Mouse (Mus musculus) B cell, adult 62 days (primary cell): ENCODE measurements around the gene Cnr2. TPM values are rescaled to one million over a fixed set of nuclear protein-coding genes. Genes with fewer than 3 reads are reported as not detected.

Experiments
- total RNA-seq: library from RNA; stranded (reverse); gene quantifications from 4 replicates; pipeline ENCODE4 v1.2.4, GENCODE M21; 2023

The Cnr2 gene
- total RNA-seq, result 212 to 230 TPM (median 216 TPM) in 4 replicates

DNA sequence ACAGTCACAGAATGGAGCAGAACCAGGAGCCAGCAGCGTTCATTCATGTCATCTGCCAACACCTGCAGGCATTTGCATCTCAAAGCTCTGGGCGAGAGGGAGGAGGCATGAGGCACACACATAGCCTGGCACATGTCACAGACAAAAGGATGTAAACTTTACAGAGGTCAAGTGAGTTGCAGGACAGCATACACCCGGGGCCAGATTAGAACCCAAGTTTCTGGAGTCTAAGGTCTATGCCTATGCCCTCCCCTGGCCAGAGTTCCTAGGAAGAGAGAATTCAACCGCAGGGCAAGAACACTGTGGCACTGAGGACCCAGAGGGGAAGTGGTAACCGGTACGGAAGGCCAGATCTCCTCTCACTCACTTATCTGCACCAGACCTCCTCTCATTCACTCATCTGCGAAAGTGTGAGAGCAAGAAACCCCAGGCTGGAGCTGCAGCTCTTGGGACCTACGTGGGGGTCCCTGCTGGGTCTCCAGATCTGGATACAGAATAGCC is at the start of gene Cnr2:
Cnr2 (plus strand) TSS at position 324 of the 501 bp plus-strand sequence.

DNA sequence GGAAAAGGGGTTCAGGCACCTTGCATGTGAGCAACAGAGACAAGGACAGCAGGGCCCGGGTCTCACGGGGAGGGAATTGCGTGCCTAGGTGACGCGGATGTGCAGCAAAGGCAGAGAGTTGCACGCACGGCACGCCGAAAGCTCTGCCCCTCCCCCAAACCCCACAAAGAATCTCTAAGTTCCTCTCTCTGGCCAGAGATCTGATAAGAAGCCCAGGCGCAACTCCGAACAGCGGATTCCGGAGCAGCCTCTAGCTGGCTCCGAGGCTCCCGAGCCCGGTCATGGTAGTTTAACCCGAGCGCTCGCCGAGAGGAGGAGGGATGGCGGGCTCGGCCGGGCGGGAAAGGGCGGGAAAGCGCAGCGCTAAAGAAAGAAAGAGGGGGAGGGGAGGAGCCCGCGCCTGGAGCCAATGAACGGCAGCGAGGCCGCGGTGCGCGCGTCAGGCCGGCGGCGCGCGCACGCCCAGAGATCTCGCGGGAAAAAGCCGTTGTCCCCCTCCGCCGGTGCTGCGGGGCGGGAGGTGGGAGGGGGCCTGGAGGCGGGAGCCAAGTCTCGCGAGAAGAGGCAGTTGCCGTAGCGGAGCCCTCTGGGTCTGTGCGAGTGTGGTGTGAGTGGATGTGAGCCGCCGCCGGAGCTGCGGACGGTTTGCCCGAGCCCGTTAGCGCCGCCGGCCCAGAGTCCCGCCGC is 39.5 kb upstream of the Cnr2 start, which contains the start of gene Srsf10:
Srsf10 (plus strand) TSS at position 212 of the 687 bp plus-strand sequence.

DNA sequence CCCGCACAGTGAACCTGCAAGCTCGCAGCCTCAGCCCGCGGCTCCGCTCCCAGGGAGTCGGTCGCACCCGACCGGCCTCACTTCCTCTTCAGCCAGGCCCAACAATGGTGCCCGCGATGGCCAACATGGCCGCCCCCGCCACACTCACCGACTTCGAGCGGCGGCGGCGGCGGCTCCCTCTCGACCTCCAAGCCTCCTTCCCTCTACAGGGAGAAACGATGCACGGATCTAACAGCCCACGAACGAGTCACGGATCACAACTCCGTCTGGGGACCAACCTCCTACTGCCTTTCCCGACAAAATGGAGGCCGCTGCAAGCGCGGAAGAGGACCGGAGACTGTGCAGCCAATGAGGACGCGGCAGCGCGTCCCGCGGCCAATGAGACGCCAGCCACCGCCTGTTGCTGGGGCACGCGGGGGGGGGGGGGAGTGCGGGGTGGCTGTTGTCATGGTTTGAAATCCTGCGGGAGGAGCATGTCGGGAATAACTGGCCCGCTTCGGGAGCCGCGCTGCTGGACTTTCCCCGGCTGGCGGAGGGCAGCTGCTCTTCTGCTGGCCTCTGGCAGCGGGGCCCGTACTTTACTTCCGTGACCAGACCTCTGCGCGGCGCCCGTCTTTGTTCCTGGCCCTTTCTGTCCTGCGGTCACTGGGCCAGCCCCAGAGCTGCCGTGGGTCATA is 21.5 kb upstream of the Cnr2 start, which contains the start of gene Pnrc2:
Pnrc2 (minus strand) TSS at position 325 of the 677 bp plus-strand sequence.

DNA sequence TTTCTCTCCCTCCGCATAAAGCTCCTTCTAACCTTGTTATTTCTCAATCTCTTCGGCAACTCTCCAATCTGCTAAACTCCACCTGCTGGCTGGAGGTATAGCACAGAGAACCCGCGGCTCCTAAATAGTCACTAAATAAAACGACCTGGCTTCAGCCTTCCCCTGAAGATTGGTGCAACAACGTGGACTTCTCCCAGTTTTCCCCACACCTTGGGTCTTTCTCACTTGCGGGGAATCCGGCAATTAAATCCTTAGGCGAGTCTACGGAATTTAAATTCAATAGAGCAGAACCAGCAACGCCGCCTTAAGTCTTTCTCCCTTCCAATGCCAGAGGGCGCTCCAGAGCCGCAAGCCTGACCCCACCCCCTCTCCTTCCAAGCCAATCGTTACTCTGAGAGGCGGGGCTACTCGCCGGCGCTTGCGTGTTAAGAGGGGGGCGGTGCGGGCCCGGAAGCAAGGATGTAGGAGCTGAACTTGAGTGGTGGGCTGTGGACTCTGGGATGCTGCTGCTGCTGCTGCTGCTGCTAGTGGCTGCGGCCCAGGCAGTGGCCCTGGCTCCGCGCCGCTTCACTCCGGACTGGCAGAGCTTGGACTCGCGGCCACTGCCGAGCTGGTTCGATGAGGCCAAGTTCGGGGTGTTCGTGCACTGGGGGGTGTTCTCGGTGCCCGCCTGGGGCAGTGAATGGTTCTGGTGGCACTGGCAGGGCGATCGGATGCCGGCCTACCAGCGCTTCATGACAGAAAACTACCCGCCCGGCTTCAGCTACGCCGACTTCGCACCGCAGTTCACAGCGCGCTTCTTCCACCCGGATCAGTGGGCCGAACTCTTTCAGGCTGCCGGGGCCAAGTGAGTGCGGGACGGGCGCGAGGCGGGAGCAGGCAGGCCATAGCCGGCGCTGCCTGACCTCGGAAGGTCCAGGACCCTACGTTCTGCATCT is 25.4 kb downstream of the Cnr2 start, which contains the start of gene Fuca1:
Fuca1 (plus strand) TSS at position 432 of the 938 bp plus-strand sequence.

DNA sequence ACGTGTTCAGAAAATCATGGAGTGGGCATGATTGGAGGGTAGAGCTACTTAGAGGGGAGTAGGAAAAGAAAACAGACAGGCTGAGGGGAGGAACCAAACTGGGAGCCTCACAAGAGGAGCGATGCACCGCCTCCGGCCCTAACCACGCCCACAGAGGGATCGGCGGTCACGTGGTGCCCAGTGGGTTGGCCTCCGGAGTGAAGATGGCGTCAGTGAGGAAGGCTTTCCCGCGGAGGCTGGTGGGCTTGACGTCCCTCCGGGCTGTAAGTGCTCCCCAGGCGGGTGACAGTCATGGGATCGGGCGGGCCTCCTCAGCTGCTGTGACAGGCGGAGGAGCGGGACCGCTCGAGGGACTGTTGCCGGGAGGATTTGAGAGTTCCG is 51.1 kb downstream of the Cnr2 start, which contains the start of gene Hmgcl:
Hmgcl (plus strand) TSS at position 171 of the 381 bp plus-strand sequence.

DNA sequence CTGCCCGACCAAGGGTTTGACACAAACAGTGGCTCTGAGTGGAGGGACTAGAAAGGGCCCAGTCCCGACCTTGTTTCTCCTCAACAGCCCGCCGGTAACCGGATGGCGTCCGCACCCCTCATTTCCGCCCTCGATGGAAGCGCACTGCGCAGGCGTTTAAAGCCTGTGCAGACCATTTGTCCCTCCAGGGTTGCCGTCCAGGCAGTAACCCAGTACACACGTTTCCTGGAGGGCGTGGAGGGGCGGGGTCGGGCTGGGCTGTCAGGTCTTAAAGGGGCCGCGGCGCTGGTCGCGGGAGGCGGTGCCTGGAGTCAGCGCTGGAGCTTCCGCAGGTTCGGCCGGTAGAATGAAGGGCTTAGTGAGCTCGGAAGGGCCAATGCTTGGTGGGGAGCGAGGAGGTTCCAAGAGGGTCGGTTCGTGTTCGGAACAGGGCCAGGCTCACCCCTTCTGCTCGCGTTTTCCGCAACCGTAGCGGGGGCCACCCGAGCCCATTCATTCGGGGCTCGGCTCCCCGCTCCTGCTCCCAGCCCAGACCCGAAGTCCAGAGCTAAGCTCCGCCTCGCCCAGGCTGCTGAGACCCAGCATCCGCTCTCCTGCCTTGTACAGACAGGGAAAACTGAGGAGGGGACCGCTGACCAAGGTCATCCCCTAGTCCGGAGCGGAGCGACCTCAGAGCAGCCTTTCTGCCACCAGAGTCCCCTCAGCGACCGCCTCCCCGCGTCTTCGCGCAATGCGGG is 68.4 kb downstream of the Cnr2 start, which contains the start of gene Gale:
Gale (plus strand) TSS at position 271 of the 737 bp plus-strand sequence.

Other genes starting within 250 kb of the Cnr2 start
- 0.36 to 0.86 TPM (median 0.52 TPM) in 4 replicates for gene Ifnlr1, start 209.1 kb upstream of the Cnr2 start, total RNA-seq
- gene Il22ra1, start 167.2 kb upstream of the Cnr2 start, total RNA-seq, result not detected in 4 replicates
- gene Myom3, start 135.7 kb upstream of the Cnr2 start, total RNA-seq, result not detected in 4 replicates
- gene Srsf10, start 39.6 kb upstream of the Cnr2 start, total RNA-seq, result 197 to 207 TPM (median 201 TPM) in 4 replicates
- gene Pnrc2, start 21.5 kb upstream of the Cnr2 start, total RNA-seq, result 128 to 142 TPM (median 134 TPM) in 4 replicates
- 144 to 193 TPM (median 168 TPM) in 4 replicates for gene Fuca1, start 25.3 kb downstream of the Cnr2 start, total RNA-seq
- gene Hmgcl, start 51.1 kb downstream of the Cnr2 start, total RNA-seq, result 26.1 to 32.4 TPM (median 28.2 TPM) in 4 replicates
- gene Gale, start 68.3 kb downstream of the Cnr2 start, total RNA-seq, result 6.8 to 16.5 TPM (median 8.2 TPM) in 4 replicates
- 97.5 to 106 TPM (median 100 TPM) in 4 replicates for gene Lypla2, start 77.2 kb downstream of the Cnr2 start, total RNA-seq
- gene Pithd1, start 91.9 kb downstream of the Cnr2 start, total RNA-seq, result 30.1 to 39.6 TPM (median 35.5 TPM) in 4 replicates
- 39.3 to 43.0 TPM (median 40.3 TPM) in 4 replicates for gene Eloa, start 126.4 kb downstream of the Cnr2 start, total RNA-seq
- 835 to 1,011 TPM (median 876 TPM) in 4 replicates for gene Rpl11, start 158.0 kb downstream of the Cnr2 start, total RNA-seq
- gene Id3, start 248.1 kb downstream of the Cnr2 start, total RNA-seq, result 36.7 to 42.4 TPM (median 37.6 TPM) in 4 replicates